26 mouse cellular contexts compared by ENCODE assay signal in the genomic region with DNA sequence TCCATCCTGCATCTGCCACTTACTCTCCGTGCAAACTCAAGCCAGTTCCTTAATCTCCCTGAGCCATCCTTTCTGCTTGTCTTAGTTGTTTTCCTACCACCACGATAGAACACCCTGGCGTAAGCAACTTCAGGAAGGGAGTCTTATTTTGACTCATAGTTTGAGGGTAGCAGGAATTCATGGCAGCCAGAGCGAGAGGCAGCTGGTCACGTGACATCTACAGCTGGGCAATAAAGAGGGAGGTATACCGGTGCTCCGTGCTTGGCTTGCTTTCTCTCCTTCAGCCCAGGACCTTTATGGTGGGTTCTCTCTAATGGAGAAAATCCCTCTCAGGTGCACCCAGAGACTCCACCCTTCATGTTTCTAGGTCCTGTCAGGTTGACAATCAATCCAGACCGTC. TPM values are rescaled to one million over a fixed set of nuclear protein-coding genes. Genes with fewer than 3 reads are reported as not detected.
A peak's percentile ranks its signal among the peaks of the same experiment; 100 is the strongest.
DNase-seq lines count a peak whose midpoint lies in the region; ATAC-seq and TF ChIP-seq lines count a peak whose summit lies in the region.
"Had no signal": no experiment of that assay in that cellular context is flagged by ENCODE, and none has a peak within 500 bp of the region (broad histone marks: within the 10 kb centered on the region; RNA-seq: fewer than 3 reads in every experiment).

No protein-coding gene starts in this region.

- WGBS in kidney, embryonic 16.5 days: 59% methylated on average over 8 of the region's 8 CpGs
- WGBS in midbrain, postnatal 0 days: 77% methylated on average over 8 of the region's 8 CpGs

- H3K4me3 ChIP-seq in kidney, embryonic 16.5 days (ENCODE audit: low read length): no peak overlapping the region
- no peak overlapping the region for H3K4me3 ChIP-seq in CH12.LX (replicated peaks in 1 of 3; ENCODE audit: low read depth in 2 of 3, low read length in 2 of 3, poor library complexity in 1 of 3)
- no peak overlapping the region for H3K4me3 ChIP-seq in midbrain, postnatal 0 days (ENCODE audit: low read depth, low read length)
- H3K4me3 ChIP-seq: forebrain, embryonic 10.5 days; forebrain, embryonic 13.5 days; heart, embryonic 12.5 days; heart, embryonic 15.5 days; hindbrain, embryonic 10.5 days; hindbrain, embryonic 13.5 days; intestine, embryonic 15.5 days had no signal

- no peak overlapping the region for H3K4me2 ChIP-seq in kidney, embryonic 16.5 days (replicated peaks; ENCODE audit: low read depth, low read length)
- no peak overlapping the region for H3K4me2 ChIP-seq in CH12.LX (ENCODE audit: insufficient read depth, low read depth, poor library complexity, severe bottlenecking)
- no peak overlapping the region for H3K4me2 ChIP-seq in midbrain, postnatal 0 days (ENCODE audit: low read depth, low read length, poor library complexity, severe bottlenecking)
- H3K4me2 ChIP-seq: forebrain, embryonic 13.5 days; heart, embryonic 12.5 days; heart, embryonic 15.5 days; hindbrain, embryonic 13.5 days; intestine, embryonic 15.5 days had no signal

- H3K79me2 ChIP-seq in CH12.LX (replicated peaks; ENCODE audit: control insufficient read depth, extremely low read depth, insufficient read depth, poor library complexity, severe bottlenecking): no peaks in the 10 kb centered on the region

- dilution Hi-C loops in CH12.LX (cut with MboI; ENCODE audit: extremely low pct_ligation_motif_present, extremely low pct_unique_long_range_greater_than_20kb, low sequenced_read_pairs): no loop called here

- no peak for TF ChIP-seq POLR2A in CH12.LX (IDR thresholded peaks at IDR 0.05; ENCODE audit: low read depth, low read length)

- H3K4me1 ChIP-seq in kidney, embryonic 16.5 days (ENCODE audit: insufficient read depth, low read length): no peaks in the 10 kb centered on the region
- H3K4me1 ChIP-seq in CH12.LX (ENCODE audit: control insufficient read depth in 1 of 2, insufficient read depth in 2 of 2): peaks cover 0 to 5% of the 10 kb centered on the region in 2 experiments; a peak in 1 of 4 replicates
- no peaks in the 10 kb centered on the region for H3K4me1 ChIP-seq in midbrain, postnatal 0 days (ENCODE audit: insufficient read depth, low read length)
- H3K4me1 ChIP-seq: intestine, embryonic 15.5 days had no signal

- no peak for TF ChIP-seq EP300 in CH12.LX (IDR thresholded peaks at IDR 0.05; ENCODE audit: low read length)

- H3K27ac ChIP-seq in kidney, embryonic 16.5 days (ENCODE audit: low read length): no peak overlapping the region
- H3K27ac ChIP-seq in CH12.LX (ENCODE audit: insufficient read depth, low read depth): no peak overlapping the region
- no peak overlapping the region for H3K27ac ChIP-seq in midbrain, postnatal 0 days (ENCODE audit: low read depth, low read length)
- H3K27ac ChIP-seq: forebrain, embryonic 10.5 days; forebrain, embryonic 13.5 days; heart, embryonic 15.5 days; hindbrain, embryonic 10.5 days; hindbrain, embryonic 13.5 days; intestine, embryonic 15.5 days had no signal

- TF ChIP-seq RAD21 in CH12.LX (IDR thresholded peaks at IDR 0.05; ENCODE audit: low read depth, low read length): no peak

- H3K36me3 ChIP-seq in kidney, embryonic 16.5 days (ENCODE audit: insufficient read depth, low read length): no peaks in the 10 kb centered on the region
- H3K36me3 ChIP-seq in CH12.LX (replicated peaks in 1 of 2; ENCODE audit: control insufficient read depth in 1 of 2, insufficient read depth in 1 of 2, low read length in 1 of 2): no peaks in the 10 kb centered on the region
- no peaks in the 10 kb centered on the region for H3K36me3 ChIP-seq in midbrain, postnatal 0 days (ENCODE audit: insufficient read depth, low read length)
- H3K36me3 ChIP-seq: forebrain, embryonic 10.5 days; G1E; heart, embryonic 12.5 days; heart, embryonic 15.5 days; hindbrain, embryonic 10.5 days; hindbrain, embryonic 13.5 days; intestine, embryonic 15.5 days had no signal

- 0 out of 2 replicates have a peak, but pooled peaks cover 5% of the 10 kb centered on the region for H3K27me3 ChIP-seq in kidney, embryonic 16.5 days (ENCODE audit: insufficient read depth, low read length)
- peaks cover 2% of the 10 kb centered on the region for H3K27me3 ChIP-seq in CH12.LX (replicated peaks)
- H3K27me3 ChIP-seq in midbrain, postnatal 0 days (ENCODE audit: insufficient read depth, low read length): 0 out of 2 replicates have a peak, but pooled peaks cover 3% of the 10 kb centered on the region

- no peak for TF ChIP-seq CTCF in CH12.LX (conservative IDR thresholded peaks at IDR 0.05 in 1 of 2, IDR thresholded peaks at IDR 0.05 in 1 of 2; ENCODE audit: low read depth in 2 of 2, low read length in 2 of 2)
- no peak for TF ChIP-seq CTCF in midbrain, postnatal 0 days (IDR thresholded peaks at IDR 0.05)

- in situ Hi-C loops in CH12.LX (cut with MboI; ENCODE audit: low pct_ligation_motif_present, low pct_unique_long_range_greater_than_20kb, low sequenced_read_pairs): loop anchor here (25.0 kb wide), 1 partner anchor 439 kb away; the partner anchor contains the start of genes E2f6 and Greb1

- no peak overlapping the region for H3K9ac ChIP-seq in kidney, embryonic 16.5 days (replicated peaks; ENCODE audit: low read length)
- no peak overlapping the region for H3K9ac ChIP-seq in CH12.LX (ENCODE audit: insufficient read depth, low read depth)
- no peak overlapping the region for H3K9ac ChIP-seq in midbrain, postnatal 0 days (replicated peaks; ENCODE audit: low read length, poor library complexity, severe bottlenecking)
- H3K9ac ChIP-seq: forebrain, embryonic 13.5 days; heart, embryonic 12.5 days; heart, embryonic 15.5 days; hindbrain, embryonic 13.5 days; intestine, embryonic 15.5 days had no signal

- H3K9me3 ChIP-seq in kidney, embryonic 16.5 days (ENCODE audit: low read length): no peaks in the 10 kb centered on the region
- peaks cover 6% of the 10 kb centered on the region for H3K9me3 ChIP-seq in CH12.LX (replicated peaks; ENCODE audit: low read length)
- H3K9me3 ChIP-seq in midbrain, postnatal 0 days (ENCODE audit: low read length): no peaks in the 10 kb centered on the region
- H3K9me3 ChIP-seq: forebrain, embryonic 13.5 days; G1E; heart, embryonic 12.5 days; heart, embryonic 15.5 days; hindbrain, embryonic 13.5 days; intestine, embryonic 15.5 days had no signal

- no peak for DNase-seq in kidney, postnatal 10 days
- DNase-seq in 3T3-L1 (ENCODE audit: low read depth, low spot score) (peak; percentile 30), CH12.LX (ENCODE audit: extremely low read depth) (no peak)
- DNase-seq in midbrain, postnatal 0 days (ENCODE audit: low spot score): no peak
- no peak for DNase-seq in spleen, postnatal 36 days (ENCODE audit: low spot score in 2 of 2)
- DNase-seq: adrenal gland, adult 2 months; adrenal gland, postnatal 14 days; cerebellum, adult 11-12 months; cerebellum, adult 8-10 months; cerebellum, postnatal 10 days; cerebellum, postnatal 36 days; gastrocnemius, postnatal 10 days; gastrocnemius, postnatal 36 days; heart, postnatal 10 days; heart, postnatal 36 days had no signal

- ATAC-seq in kidney, embryonic 16.5 days (ENCODE audit: low FRiP score, low TSS enrichment): peak; percentile 41; the same call in 1 of the 2 replicates
- no peak for ATAC-seq in midbrain, postnatal 0 days (ENCODE audit: low FRiP score)
- ATAC-seq: forebrain, embryonic 13.5 days; forebrain, embryonic 16.5 days; hindbrain, embryonic 16.5 days; intestine, embryonic 15.5 days had no signal

TF ChIP-seq in CH12.LX, 34 proteins besides CTCF, POLR2A, EP300 and RAD21:
- TF ChIP-seq JUND (conservative IDR thresholded peaks at IDR 0.05; ENCODE audit: low read depth, low read length): no peak
- TF ChIP-seq TCF12 (IDR thresholded peaks at IDR 0.05; ENCODE audit: low read depth, low read length): no peak
- TF ChIP-seq NRF1 (IDR thresholded peaks at IDR 0.05; ENCODE audit: low read depth, low read length): no peak
- TF ChIP-seq MAFK (IDR thresholded peaks at IDR 0.05; ENCODE audit: insufficient replicate concordance, low read length): no peak
- TF ChIP-seq USF2 (conservative IDR thresholded peaks at IDR 0.05; ENCODE audit: low read depth, low read length): peak; percentile 46
- TF ChIP-seq ZMIZ1 (IDR thresholded peaks at IDR 0.05; ENCODE audit: low read depth, low read length): no peak
- no peak for TF ChIP-seq UBTF (IDR thresholded peaks at IDR 0.05; ENCODE audit: low read depth, low read length)
- no peak for TF ChIP-seq JUN (IDR thresholded peaks at IDR 0.05; ENCODE audit: insufficient read depth, low read depth, low read length)
- TF ChIP-seq RCOR1 (conservative IDR thresholded peaks at IDR 0.05; ENCODE audit: low read depth, low read length): no peak
- no peak for TF ChIP-seq ETS1 (conservative IDR thresholded peaks at IDR 0.05; ENCODE audit: low read depth, low read length)
- TF ChIP-seq USF1 (IDR thresholded peaks at IDR 0.05; ENCODE audit: low read depth, low read length): peak; percentile 54
- TF ChIP-seq ZC3H11A (IDR thresholded peaks at IDR 0.05; ENCODE audit: low read depth, low read length): no peak
- TF ChIP-seq MAX (IDR thresholded peaks at IDR 0.05; ENCODE audit: low read length): no peak
- no peak for TF ChIP-seq ELF1 (IDR thresholded peaks at IDR 0.05; ENCODE audit: low read depth, low read length)
- no peak for TF ChIP-seq MEF2A (IDR thresholded peaks at IDR 0.05; ENCODE audit: borderline replicate concordance, low read depth, low read length)
- TF ChIP-seq BHLHE40 (IDR thresholded peaks at IDR 0.05; ENCODE audit: low read depth, low read length): peak; percentile 15; the same call in 1 of the 2 replicates
- no peak for TF ChIP-seq POLR2AphosphoS2 (IDR thresholded peaks at IDR 0.05; ENCODE audit: low read depth, low read length)
- no peak for TF ChIP-seq IRF4 (IDR thresholded peaks at IDR 0.05; ENCODE audit: low read depth, low read length)
- no peak for TF ChIP-seq SIN3A (IDR thresholded peaks at IDR 0.05; ENCODE audit: low read length)

RNA-seq across cellular contexts. Expression of gene Pdia6, which starts 15.4 kb away (rescaled TPM):
- 665 and 673 TPM in 2 replicates for polyA plus RNA-seq in kidney, embryonic 16.5 days (2015; fragmentation: Nextera tagmentation; extraction: Ambion mirVana)
- total RNA-seq in CH12.LX (2012; rRNA removed) (359 and 526 TPM in 2 replicates), CH12.LX (2014; rRNA removed) (408 and 443 TPM in 2 replicates)
- polyA plus RNA-seq in CH12.LX (2012; ENCODE audit: insufficient read length, low read depth): 382 and 481 TPM in 2 replicates
- total RNA-seq in midbrain, postnatal 0 days (2014; rRNA removed): 85.4 and 116 TPM in 2 replicates
- polyA plus RNA-seq in midbrain, postnatal 0 days (2015; fragmentation: Nextera tagmentation; extraction: Ambion mirVana): 184 and 188 TPM in 2 replicates
